Mouse (Mus musculus) testis, adult 2 months (tissue): ENCODE data around the gene Shld2. TPM values are rescaled to one million over a fixed set of nuclear protein-coding genes. Genes with fewer than 3 reads are reported as not detected.

Experiments used
- H3K27ac ChIP-seq: fragments of 200-500 bp; 2 replicates; pipeline ENCODE4 v1.5.1; 2012; ENCODE audit warnings: low read depth, low read length; ENCODE audit not compliant: control insufficient read depth, insufficient read depth
- H3K27me3 ChIP-seq: fragments of 200-500 bp; 2 replicates; pipeline ENCODE4 v1.6.1; 2012; ENCODE audit warnings: mild to moderate bottlenecking, low read length, moderate library complexity; ENCODE audit not compliant: control insufficient read depth, insufficient read depth
- H3K36me3 ChIP-seq: fragments of 200-500 bp; 2 replicates; pipeline ENCODE4 v1.6.1; 2012; ENCODE audit warnings: mild to moderate bottlenecking, low read length; ENCODE audit not compliant: control insufficient read depth, insufficient read depth
- H3K4me1 ChIP-seq: fragments of 200-500 bp; 2 replicates; pipeline ENCODE4 v1.6.1; 2012; ENCODE audit warnings: low read length; ENCODE audit not compliant: control insufficient read depth, insufficient read depth
- H3K4me3 ChIP-seq: fragments of 200-500 bp; 2 replicates; pipeline ENCODE4 v1.5.1; 2012; ENCODE audit warnings: low read depth, mild to moderate bottlenecking, low read length, moderate library complexity, mixed read lengths; ENCODE audit not compliant: control insufficient read depth
- CTCF ChIP-seq: fragments of 200-500 bp; IDR thresholded peaks from 2 replicates; pipeline ENCODE4 v1.5.1; 2012; ENCODE audit warnings: low read depth, mild to moderate bottlenecking, inconsistent platforms, low read length, moderate library complexity; ENCODE audit not compliant: control insufficient read depth, insufficient read depth, insufficient replicate concordance
- POLR2A ChIP-seq: fragments of 200-500 bp; IDR thresholded peaks from 2 replicates; pipeline ENCODE4 v1.6.1; 2012; ENCODE audit warnings: low read depth, mild to moderate bottlenecking, inconsistent platforms, low read length, moderate library complexity; ENCODE audit not compliant: control insufficient read depth
- polyA plus RNA-seq: library from polyadenylated mRNA; depleted of rRNA; stranded (reverse); fragments of >200 nt; gene quantifications from 2 replicates; pipeline ENCODE4 v1.2.3, GENCODE M21; 2012

Shld2 gene
- polyA plus RNA-seq, 1 experiment, result 1.5 TPM

- TF ChIP-seq POLR2A (no peak), CTCF (no peak)
- H3K4me3 ChIP-seq, result no peak overlapping the region
- no peaks in the 10 kb centered on the region for H3K36me3 ChIP-seq
- H3K27me3 ChIP-seq, result no peaks in the 10 kb centered on the region
- H3K4me1 ChIP-seq, result no peaks in the 10 kb centered on the region
- H3K27ac ChIP-seq, result no peak overlapping the region
Observed at GRCm38 (mm10) chr14:34297038-34297437, 13.3 kb downstream of the Shld2 start.

- no peak for TF ChIP-seq POLR2A
- TF ChIP-seq CTCF, result no peak
- H3K4me1 ChIP-seq, result no peaks in the 10 kb centered on the region
- H3K27me3 ChIP-seq, result no peaks in the 10 kb centered on the region
- H3K27ac ChIP-seq, result no peak overlapping the region
- H3K36me3 ChIP-seq, result no peaks in the 10 kb centered on the region
- no peak overlapping the region for H3K4me3 ChIP-seq
Observed at GRCm38 (mm10) chr14:34296350-34296749, 13.9 kb downstream of the Shld2 start.

GRCm38 (mm10) chr14:34293641-34294040 is 16.7 kb downstream of the Shld2 start:
- no peak for TF ChIP-seq POLR2A
- Histone ChIP-seq H3K4me3 (no peak overlapping the region), H3K27ac (no peak overlapping the region), H3K36me3 (no peaks in the 10 kb centered on the region), H3K27me3 (no peaks in the 10 kb centered on the region), H3K4me1 (no peaks in the 10 kb centered on the region)

- Histone ChIP-seq H3K4me3 (no peak overlapping the region), H3K27ac (no peak overlapping the region), H3K36me3 (no peaks in the 10 kb centered on the region), H3K4me1 (no peaks in the 10 kb centered on the region), H3K27me3 (no peaks in the 10 kb centered on the region)
- TF ChIP-seq POLR2A (no peak), CTCF (no peak)
Observed at GRCm38 (mm10) chr14:34290229-34290628, 20.1 kb downstream of the Shld2 start.

- TF ChIP-seq POLR2A (no peak), CTCF (no peak)
- H3K27ac ChIP-seq, result no peak overlapping the region
Observed at GRCm38 (mm10) chr14:34289259-34290015, 20.9 kb downstream of the Shld2 start.

GRCm38 (mm10) chr14:34288396-34288795 is 21.9 kb downstream of the Shld2 start:
- TF ChIP-seq CTCF (no peak), POLR2A (no peak)
- Histone ChIP-seq H3K4me1 (no peaks in the 10 kb centered on the region), H3K36me3 (no peaks in the 10 kb centered on the region), H3K27ac (no peak overlapping the region), H3K4me3 (no peak overlapping the region), H3K27me3 (no peaks in the 10 kb centered on the region)

More at GRCm38 (mm10) chr14:34289259-34290015, 20.9 kb downstream of the Shld2 start:
- Histone ChIP-seq H3K27me3 (no peaks in the 10 kb centered on the region), H3K4me3 (no peak overlapping the region), H3K4me1 (no peaks in the 10 kb centered on the region), H3K36me3 (no peaks in the 10 kb centered on the region)

- H3K4me1 ChIP-seq, result no peaks in the 10 kb centered on the region
- no peaks in the 10 kb centered on the region for H3K27me3 ChIP-seq
- no peak overlapping the region for H3K4me3 ChIP-seq
- H3K27ac ChIP-seq, result no peak overlapping the region
- no peaks in the 10 kb centered on the region for H3K36me3 ChIP-seq
- TF ChIP-seq POLR2A, result no peak
- no peak for TF ChIP-seq CTCF
Observed at GRCm38 (mm10) chr14:34281736-34282269, 28.5 kb downstream of the Shld2 start.

GRCm38 (mm10) chr14:34280798-34281197 is 29.5 kb downstream of the Shld2 start:
- TF ChIP-seq CTCF (no peak), POLR2A (no peak)
- Histone ChIP-seq H3K36me3 (no peaks in the 10 kb centered on the region), H3K4me1 (no peaks in the 10 kb centered on the region), H3K27ac (no peak overlapping the region), H3K27me3 (no peaks in the 10 kb centered on the region), H3K4me3 (no peak overlapping the region)
